Mouse (Mus musculus) liver, embryonic 14.5 days (tissue): ENCODE measurements around the gene Dhx58.

Source experiments
- CTCF ChIP-seq: IDR thresholded peaks from 2 replicates; pipeline ENCODE4 v1.5.1; 2016; ENCODE audit warnings: antibody characterized with exemption, low read depth, control low read depth
- EP300 ChIP-seq: IDR thresholded peaks from 2 replicates; pipeline ENCODE4 v1.6.1; 2016; ENCODE audit warnings: antibody characterized with exemption, low read depth

DNA sequence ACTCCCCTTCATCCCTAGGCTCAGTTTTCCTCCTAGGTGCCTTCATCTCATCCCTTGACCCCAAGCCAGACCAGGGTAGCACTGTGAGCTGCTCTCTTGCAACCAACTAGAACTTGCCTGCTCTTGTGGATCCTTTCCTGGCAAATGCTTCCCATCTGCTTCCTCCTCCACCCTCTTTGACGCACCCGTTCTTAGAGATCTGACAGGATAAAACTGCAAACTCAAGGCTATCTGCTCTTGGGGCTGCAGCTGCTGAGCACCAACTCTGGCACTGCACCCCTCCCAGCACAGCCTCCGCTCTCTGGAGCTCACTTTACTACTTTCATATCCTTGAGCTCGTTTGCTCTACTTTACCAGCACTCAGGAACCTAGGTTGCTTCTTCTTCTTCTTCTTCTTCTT is 44.5 kb upstream of the Dhx58 start:
- TF ChIP-seq EP300, result no peak
- no peak for TF ChIP-seq CTCF
